Mouse (Mus musculus): Measurements from ENCODE around the gene Cacna1d.

Cacna1d gene

GRCm38 (mm10) chr14:30019792-30020575, 471.3 kb downstream of the Cacna1d start:
- DNase-seq (ENCODE audit: low spot score in 2 of 2) = no peak

- no peak for DNase-seq (ENCODE audit: low spot score in 2 of 2)
Measured at GRCm38 (mm10) chr14:30019375-30019774, 471.9 kb downstream of the Cacna1d start.

DNA sequence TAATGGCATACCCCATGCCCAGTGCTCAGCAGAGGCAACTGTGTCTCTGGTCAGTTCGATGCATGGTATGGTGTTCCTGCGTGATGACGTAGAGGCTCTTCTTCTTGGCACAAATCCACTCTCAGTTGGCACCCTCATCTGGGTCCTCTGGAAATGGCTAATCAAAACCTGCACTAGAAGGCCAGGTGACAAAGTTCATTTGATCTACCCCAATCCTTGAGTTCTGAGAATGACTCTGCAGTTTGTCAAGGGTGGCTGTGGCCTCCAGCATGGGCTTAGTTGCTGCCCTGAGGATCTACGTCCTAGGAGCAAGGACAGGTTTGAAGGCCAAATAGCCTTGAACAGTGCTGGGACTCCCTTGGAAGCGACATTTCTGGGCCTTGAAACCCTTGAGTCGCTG, 472.4 kb downstream of the Cacna1d start:
- DNase-seq (ENCODE audit: low spot score in 2 of 2) = no peak

GRCm38 (mm10) chr14:30018463-30018801, 472.8 kb downstream of the Cacna1d start:
- no peak for DNase-seq (ENCODE audit: low spot score in 2 of 2)

DNA sequence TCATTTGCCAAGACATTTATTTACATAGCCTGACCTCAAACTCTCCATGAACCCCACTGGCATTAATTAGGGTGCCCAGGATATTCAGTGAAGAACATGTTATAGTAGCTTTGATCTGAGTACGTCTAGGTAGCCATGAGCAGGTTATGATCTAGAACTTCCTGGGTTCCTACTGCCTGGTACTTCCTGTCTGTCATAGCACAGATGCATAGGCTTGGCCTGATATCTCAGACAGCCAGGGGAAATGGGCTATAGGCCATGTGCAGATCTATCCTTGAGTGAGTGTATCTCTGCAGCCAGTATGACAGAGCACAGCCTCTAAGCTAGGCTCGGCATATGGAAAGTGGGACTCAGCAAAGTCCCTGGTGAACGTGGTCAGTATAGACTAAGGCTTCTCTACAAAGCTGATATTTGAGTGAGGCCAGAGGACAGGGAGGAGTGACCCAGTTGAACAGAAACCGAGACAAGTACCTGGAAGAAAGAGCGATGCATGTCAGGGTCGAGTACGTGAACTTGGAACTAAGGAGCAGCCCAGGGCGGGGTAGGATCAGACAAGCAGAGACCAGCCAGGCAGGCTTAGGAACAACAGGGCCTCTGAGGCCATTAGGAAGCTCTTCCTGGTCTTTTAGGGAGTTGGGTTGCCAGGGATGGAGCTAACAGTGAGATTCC, 473.3 kb downstream of the Cacna1d start:
- DNase-seq (ENCODE audit: low spot score in 2 of 2) = no peak

- no peak for DNase-seq (ENCODE audit: low spot score in 2 of 2)
Measured at GRCm38 (mm10) chr14:30016666-30017065, 474.6 kb downstream of the Cacna1d start.

DNA sequence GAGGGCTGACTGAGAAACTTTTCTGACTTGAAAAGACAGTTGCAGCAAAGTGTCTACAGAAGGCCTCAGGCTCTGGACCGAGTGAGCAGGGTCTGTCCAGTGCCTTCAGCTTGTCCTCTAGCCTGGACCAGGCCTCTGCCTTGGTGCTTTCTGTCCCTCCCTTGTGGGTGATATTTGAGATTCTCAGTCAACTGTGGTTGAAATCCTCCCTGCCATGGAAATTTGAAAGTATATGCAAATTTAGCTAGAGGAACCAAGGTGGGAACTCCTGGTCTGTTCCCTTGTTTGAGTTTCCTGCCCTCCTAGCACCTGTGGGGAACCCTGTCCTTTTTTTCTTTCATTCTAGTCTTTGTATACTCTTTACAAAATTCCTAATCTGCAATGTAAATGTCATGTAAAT, 476.2 kb downstream of the Cacna1d start:
- no peak for DNase-seq (ENCODE audit: low spot score in 2 of 2)

GRCm38 (mm10) chr14:30014487-30014886, 476.8 kb downstream of the Cacna1d start:
- DNase-seq (ENCODE audit: low spot score in 2 of 2) = no peak

GRCm38 (mm10) chr14:30011886-30012560, 479.2 kb downstream of the Cacna1d start:
- DNase-seq (ENCODE audit: low spot score in 2 of 2) = peak in 1 of 2 experiments; percentile 26

DNA sequence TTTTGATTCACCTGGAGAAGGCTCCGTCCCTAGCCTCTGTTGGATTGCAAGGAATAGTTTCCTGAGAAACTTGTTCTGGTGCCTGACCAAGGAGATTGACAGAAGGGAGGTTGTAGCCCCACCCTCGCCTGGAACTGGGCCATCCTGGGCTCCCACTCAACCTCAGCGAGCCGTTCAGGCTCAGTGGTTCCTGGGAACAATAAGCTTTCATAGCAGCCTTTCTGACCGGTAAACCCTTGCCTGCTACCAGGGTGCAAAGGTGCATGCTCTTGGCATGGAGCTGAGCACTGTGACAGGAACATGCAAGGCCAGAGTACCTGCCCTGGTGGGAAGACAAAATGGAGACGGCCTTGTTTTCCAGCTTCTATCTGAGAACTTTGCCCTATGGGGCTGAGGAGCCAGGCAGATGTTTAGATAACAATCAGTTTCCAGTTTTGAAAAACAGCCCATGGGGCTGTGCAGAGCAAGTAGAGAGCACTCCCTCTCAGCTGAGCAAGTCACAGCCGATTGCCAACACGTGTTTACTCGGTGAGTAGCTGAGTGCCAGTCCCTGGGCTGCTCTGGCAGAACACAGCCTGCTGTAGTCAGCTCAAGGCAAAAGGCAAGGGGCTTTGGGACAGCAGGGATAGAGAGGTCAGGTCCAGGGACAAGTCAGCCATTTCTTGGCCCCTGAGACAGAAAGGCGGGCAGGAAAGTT, 481.2 kb downstream of the Cacna1d start:
- peak in 1 of 2 experiments; percentile 57 for DNase-seq (ENCODE audit: low spot score in 2 of 2)

DNA sequence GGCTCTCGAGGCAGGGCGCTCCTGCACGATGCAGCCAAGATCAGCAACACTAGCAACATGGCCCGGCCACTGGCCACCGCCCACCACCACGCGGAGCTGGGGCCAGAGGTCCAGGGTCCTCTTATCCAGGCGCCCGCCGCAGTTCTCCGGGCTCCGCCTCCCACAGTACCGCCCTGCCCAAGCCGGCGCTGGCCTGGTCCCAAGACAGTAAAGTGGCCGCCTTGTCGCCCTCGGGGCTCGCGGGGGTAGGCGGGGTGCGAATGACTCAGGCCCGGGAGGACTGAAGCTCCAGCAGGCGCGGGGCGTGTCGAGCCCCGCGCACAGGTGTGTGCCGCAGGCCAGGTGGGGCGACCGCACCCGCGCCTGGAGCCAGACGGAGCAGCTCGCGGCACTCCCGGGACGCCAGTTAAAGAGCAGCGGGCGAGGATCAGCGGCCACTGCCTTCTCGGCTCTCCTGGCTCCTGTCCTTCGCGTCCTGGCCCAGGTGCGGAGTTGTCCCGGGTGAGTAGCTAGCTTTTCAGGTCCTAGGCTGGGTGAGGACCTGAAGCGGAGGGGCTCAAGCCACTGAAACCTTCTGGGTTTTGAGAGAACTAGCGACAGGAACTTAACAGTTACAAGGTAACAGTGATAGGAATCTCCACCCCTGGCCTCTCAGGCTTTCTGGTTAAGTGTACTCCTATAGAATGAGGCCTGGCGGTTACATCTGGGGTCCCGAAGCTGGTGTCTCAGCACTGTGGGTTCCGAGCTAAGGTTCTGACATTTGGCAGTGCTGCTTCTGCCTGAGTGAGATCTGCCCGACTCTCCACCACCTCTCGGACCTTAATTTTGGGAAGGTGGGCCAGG, 482.3 kb downstream of the Cacna1d start, which contains the start of the genes Il17rb and Chdh:
Gene Il17rb (minus strand): TSS at position 164 of the 843 bp plus-strand sequence.
Gene Chdh (plus strand): TSS at position 291 of the 843 bp plus-strand sequence.
- DNase-seq (ENCODE audit: low spot score in 2 of 2) = no peak

GRCm38 (mm10) chr14:29999475-29999811, 491.8 kb downstream of the Cacna1d start:
- DNase-seq (ENCODE audit: low spot score in 2 of 2) = no peak

DNA sequence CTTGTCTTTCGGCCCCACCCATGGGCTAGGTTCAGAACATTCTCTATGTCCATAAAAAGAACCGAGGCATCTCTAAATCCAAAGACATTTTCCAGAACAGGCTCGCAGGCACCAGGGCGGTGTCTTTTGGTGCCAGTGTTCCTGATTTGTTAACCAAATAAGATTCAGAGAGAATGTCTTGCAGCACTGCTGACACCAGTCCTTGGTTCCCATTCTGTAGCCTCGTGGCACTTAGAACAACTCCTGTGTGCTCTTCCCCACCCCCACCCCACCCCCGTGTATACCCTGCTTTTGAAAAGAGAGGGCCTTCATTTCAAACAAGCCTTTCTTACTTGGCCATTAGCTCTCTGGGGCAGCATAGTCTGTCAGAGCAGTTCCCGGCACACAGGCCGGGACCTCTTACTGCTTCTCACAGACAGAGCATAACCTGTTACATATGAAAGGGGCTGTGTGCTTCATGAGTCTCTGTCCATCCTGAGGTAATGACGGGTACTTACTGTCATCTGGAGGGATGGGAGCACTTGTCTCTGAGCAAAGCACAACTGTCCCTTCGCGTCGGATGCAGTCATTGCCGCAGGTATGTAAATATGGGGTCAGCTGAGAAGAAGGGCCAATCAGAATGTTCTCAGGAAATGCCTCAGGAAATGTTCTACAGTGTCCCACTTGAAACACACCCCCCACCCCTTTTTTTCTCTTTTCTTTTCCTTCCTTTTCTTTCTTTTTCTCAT, 492.3 kb downstream of the Cacna1d start:
- peak in 1 of 2 experiments; percentile 41 for DNase-seq (ENCODE audit: low spot score in 2 of 2)

- DNase-seq (ENCODE audit: low spot score in 2 of 2) = no peak
Measured at GRCm38 (mm10) chr14:29997345-29997744, 493.9 kb downstream of the Cacna1d start.

GRCm38 (mm10) chr14:29996000-29996751, 495.1 kb downstream of the Cacna1d start:
- DNase-seq (ENCODE audit: low spot score in 2 of 2) = peak in 1 of 2 experiments; percentile 36

GRCm38 (mm10) chr14:29994976-29995375, 496.3 kb downstream of the Cacna1d start:
- DNase-seq (ENCODE audit: low spot score in 2 of 2) = no peak

Measured in frontal cortex, postnatal 36 days (tissue).